Mouse (Mus musculus) cortical plate, adult 2 months (tissue): Measurements from ENCODE around the gene Pde6h.

Experiments used
- CTCF ChIP-seq: fragments of 200-500 bp; IDR thresholded peaks from 2 replicates; pipeline ENCODE4 v1.5.1; 2011; ENCODE audit warnings: mild to moderate bottlenecking, control low read depth, low read length; ENCODE audit not compliant: insufficient read depth; ENCODE audit errors: extremely low read depth
- POLR2A ChIP-seq: fragments of 200-500 bp; IDR thresholded peaks from 2 replicates; pipeline ENCODE4 v1.6.1; 2011; ENCODE audit warnings: mild to moderate bottlenecking, low read length, control low read depth; ENCODE audit not compliant: insufficient read depth; ENCODE audit errors: extremely low read depth

GRCm38 (mm10) chr6:136889067-136889466, 34.6 kb upstream of the Pde6h start:
- TF ChIP-seq CTCF, result no peak
- TF ChIP-seq POLR2A, result no peak
